Mouse (Mus musculus) subcutaneous adipose tissue, adult 2 months (tissue): Measurements from ENCODE around the gene Polh. TPM values are rescaled to one million over a fixed set of nuclear protein-coding genes. Genes with fewer than 3 reads are reported as not detected.

Source experiments
- polyA plus RNA-seq: library from polyadenylated mRNA; depleted of rRNA; stranded (reverse); fragments of >200 nt; gene quantifications from 2 replicates; pipeline ENCODE4 v1.2.3, GENCODE M21; 2012; ENCODE audit warnings: low replicate concordance; rRNA removed

The Polh gene
- 6.2 and 10.8 TPM in 2 replicates for polyA plus RNA-seq

GRCm38 (mm10) chr17:46202421-46203071 lies at the start of gene Polh, which contains the start of gene Xpo5:
Gene Polh, minus strand, starts transcription at chr17:46202645.
Gene Xpo5, plus strand, starts transcription at chr17:46202782.

GRCm38 (mm10) chr17:46247512-46248188 lies 45.2 kb upstream of the Polh start, which contains the start of the genes Polr1c and Yipf3:
Gene Polr1c, minus strand, starts transcription at chr17:46248054.
Gene Yipf3, plus strand, starts transcription at chr17:46248080.

GRCm38 (mm10) chr17:46160686-46161085 lies 41.8 kb downstream of the Polh start, which contains the start of gene Gtpbp2:
Gene Gtpbp2, plus strand, starts transcription at chr17:46161032.

GRCm38 (mm10) chr17:46152847-46153782 lies 49.3 kb downstream of the Polh start, which contains the start of gene Mad2l1bp:
Gene Mad2l1bp, minus strand, starts transcription at chr17:46153553.

GRCm38 (mm10) chr17:46143578-46144423 lies 58.6 kb downstream of the Polh start, which contains the start of gene Rsph9:
Gene Rsph9, minus strand, starts transcription at chr17:46144216.

Other genes starting within 250 kb of the Polh start
- 465 and 557 TPM in 2 replicates for gene Vegfa, start 170.3 kb downstream of the Polh start, polyA plus RNA-seq
- gene Mrps18a, start 91.7 kb downstream of the Polh start, polyA plus RNA-seq = 56.6 and 77.0 TPM in 2 replicates
- 1.9 and 14.8 TPM in 2 replicates for gene Rsph9, start 58.4 kb downstream of the Polh start, polyA plus RNA-seq
- gene Mad2l1bp, start 49.1 kb downstream of the Polh start, polyA plus RNA-seq = 16.3 and 22.5 TPM in 2 replicates
- gene Gtpbp2, start 41.6 kb downstream of the Polh start, polyA plus RNA-seq = 151 and 169 TPM in 2 replicates
- 18.1 and 38.0 TPM in 2 replicates for gene Xpo5, start 137 bp upstream of the Polh start, polyA plus RNA-seq
- gene Polr1c, start 45.4 kb upstream of the Polh start, polyA plus RNA-seq = 42.8 and 84.4 TPM in 2 replicates
- gene Yipf3, start 45.4 kb upstream of the Polh start, polyA plus RNA-seq = 197 and 229 TPM in 2 replicates
- gene Lrrc73, start 50.9 kb upstream of the Polh start, polyA plus RNA-seq = 0.96 and 5.5 TPM in 2 replicates
- 31.2 and 53.7 TPM in 2 replicates for gene Tjap1, start 80.4 kb upstream of the Polh start, polyA plus RNA-seq
- 0.52 and 0.66 TPM in 2 replicates for gene Dlk2, start 94.8 kb upstream of the Polh start, polyA plus RNA-seq
- gene Abcc10, start 125.7 kb upstream of the Polh start, polyA plus RNA-seq = 12.5 and 17.4 TPM in 2 replicates
- 10.7 and 24.5 TPM in 2 replicates for gene Zfp318, start 181.1 kb upstream of the Polh start, polyA plus RNA-seq
- gene Crip3, start 226.3 kb upstream of the Polh start, polyA plus RNA-seq = 1.0 and 1.8 TPM in 2 replicates
- gene Slc22a7, start 235.8 kb upstream of the Polh start, polyA plus RNA-seq = not detected in 2 replicates